Mouse (Mus musculus) lung, adult 2 months (tissue): ENCODE data around the gene Nxf2. TPM values are rescaled to one million over a fixed set of nuclear protein-coding genes. Genes with fewer than 3 reads are reported as not detected.

Source experiments
- DNase-seq: peaks from one replicate; pipeline ENCODE4 v3.0.0; 2022
- H3K4me1 ChIP-seq: fragments of 200-500 bp; 2 replicates; pipeline ENCODE4 v1.6.1; 2011; ENCODE audit warnings: low read length; ENCODE audit not compliant: control insufficient read depth, insufficient read depth
- H3K4me3 ChIP-seq: fragments of 200-500 bp; replicated peaks from 2 replicates; pipeline ENCODE3; 2011; ENCODE audit warnings: low read depth, mild to moderate bottlenecking, control low read depth, low read length; ENCODE audit errors: extremely low read depth
- CTCF ChIP-seq: fragments of 200-500 bp; IDR thresholded peaks from 2 replicates; pipeline ENCODE4 v1.5.1; 2011; ENCODE audit warnings: mild to moderate bottlenecking, low read length, control low read depth; ENCODE audit not compliant: insufficient read depth
- POLR2A ChIP-seq: fragments of 200-500 bp; IDR thresholded peaks from 2 replicates; pipeline ENCODE4 v1.6.1; 2011; ENCODE audit warnings: low read depth, mild to moderate bottlenecking, control low read depth, low read length, borderline replicate concordance; ENCODE audit errors: extremely low read depth
- WGBS: fragments of 180-500 bp; shearing (Covaris S2); methylation state at CpG from one replicate; pipeline ENCODE4 v1.1.7; 2018; 5-methylcytosine and 5-hydroxymethylcytosine counted together
- polyA plus RNA-seq: library from polyadenylated mRNA; depleted of rRNA; stranded (reverse); fragments of >200 nt; gene quantifications from 2 replicates; pipeline ENCODE4 v1.2.3, GENCODE M21; 2012; rRNA removed

Nxf2 gene
- polyA plus RNA-seq, result not detected in 2 replicates

DNA sequence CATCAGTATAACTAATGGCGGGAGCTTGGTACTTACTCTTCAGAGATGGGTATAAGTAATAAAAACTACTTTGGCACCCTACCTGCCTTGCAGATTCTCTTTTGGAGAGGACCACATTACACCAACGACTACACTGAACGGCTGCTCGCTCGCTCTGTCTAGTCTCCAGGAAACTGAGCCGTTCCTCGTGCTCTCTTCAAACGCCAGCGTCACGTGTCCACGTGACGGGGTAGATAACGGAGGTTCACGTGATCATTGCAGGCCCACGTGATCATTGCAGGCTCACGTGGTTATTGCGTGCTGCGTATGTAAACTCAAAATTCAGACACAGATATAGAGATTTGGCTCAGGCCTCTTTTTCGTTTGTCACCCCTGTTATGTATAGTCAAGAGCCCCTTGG is at the start of gene Nxf2:
Nxf2 (minus strand) TSS at position 209 of the 400 bp plus-strand sequence.
- peak within 1 kb of the TSS; percentile 32 for H3K4me3 ChIP-seq
- whole genome bisulfite sequencing, result 85% methylated on average over 19 of the region's 19 CpGs
- DNase-seq, result no peak
- TF ChIP-seq POLR2A (no peak), CTCF (no peak)
- no peaks in the 10 kb centered on the region for H3K4me1 ChIP-seq

DNA sequence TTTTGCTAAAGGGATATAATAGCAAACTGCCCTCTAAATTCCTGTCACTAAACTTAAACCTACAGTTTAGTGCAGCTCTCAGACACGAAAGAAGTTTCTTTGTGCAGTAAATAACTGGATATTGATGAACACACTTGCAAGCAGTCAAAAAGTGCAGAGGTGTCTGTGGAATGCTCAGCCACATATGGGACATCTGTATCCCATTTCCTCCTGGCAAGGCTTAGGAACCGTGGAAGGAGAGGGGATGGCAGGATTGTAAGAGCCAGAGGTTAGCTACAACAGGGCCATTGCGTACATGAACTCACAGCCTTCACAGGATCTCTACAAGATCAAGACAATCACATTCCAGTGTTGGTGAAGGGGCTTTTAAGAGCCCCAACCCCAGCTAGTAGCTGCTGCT is 46.8 kb upstream of the Nxf2 start:
- H3K4me3 ChIP-seq, result no peak overlapping the region
- H3K4me1 ChIP-seq, result no peaks in the 10 kb centered on the region
- DNase-seq, result no peak
- TF ChIP-seq POLR2A, result no peak
- no peak for TF ChIP-seq CTCF
- 48% methylated on average over 3 of the region's 3 CpGs for WGBS

DNA sequence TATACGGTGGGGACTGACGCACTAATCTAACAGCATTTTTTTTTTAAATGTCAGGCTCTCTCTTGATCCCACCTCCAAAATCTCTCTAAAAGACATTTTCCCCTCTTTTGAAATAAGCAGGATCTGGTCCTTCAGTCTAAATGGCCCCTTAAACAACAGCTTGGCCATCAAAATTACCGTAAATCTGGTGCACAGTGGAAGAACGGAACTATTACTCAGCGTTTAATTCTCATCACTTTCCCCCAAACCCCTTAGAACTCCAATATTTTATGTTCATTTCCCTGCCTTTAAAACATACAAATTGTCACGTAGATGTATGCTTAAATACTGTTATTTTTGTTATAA is 44.9 kb upstream of the Nxf2 start:
- WGBS, result 43% methylated on average over 6 of the region's 6 CpGs
- peak overlapping the region; percentile 33 for H3K4me3 ChIP-seq
- DNase-seq, result no peak
- no peaks in the 10 kb centered on the region for H3K4me1 ChIP-seq
- no peak for TF ChIP-seq POLR2A
- no peak for TF ChIP-seq CTCF

DNA sequence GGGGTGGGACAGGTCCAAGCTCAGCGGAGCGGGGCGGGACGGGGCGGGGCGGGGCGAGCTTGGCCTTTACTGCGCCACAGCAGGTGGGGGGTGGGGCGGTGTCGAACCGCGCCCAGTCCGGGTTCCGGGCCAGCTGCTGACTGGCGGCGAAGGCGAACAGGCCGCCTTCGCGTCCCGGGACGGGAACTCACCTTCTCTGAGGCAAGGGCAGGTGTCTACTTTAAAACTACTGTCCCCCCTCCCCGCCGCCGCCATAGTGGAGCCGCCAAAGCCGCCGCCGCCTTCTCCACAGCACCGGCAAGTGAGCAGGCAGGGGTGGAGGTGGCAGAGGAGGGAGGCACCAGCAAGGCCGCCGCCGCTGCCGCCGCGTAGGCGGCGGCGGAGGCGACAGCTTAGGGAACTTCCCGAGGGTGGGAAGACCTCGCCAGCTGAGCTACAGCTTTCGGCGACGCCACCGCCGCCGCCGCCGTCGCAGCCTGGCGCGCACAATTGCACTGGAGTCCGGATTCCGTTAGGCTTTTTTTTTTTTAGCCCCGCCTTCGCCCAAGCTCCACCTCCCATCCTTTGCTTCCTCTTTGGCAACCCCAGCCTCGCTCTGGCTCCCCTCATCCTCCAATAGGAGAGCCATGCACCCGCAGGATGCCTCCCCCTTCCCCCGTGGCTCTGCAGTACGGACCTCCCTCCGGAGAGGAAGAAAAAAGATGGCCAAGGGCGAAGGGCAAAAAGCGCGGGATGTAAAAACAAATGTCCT is 44.3 kb upstream of the Nxf2 start, which contains the start of gene Zmat1:
Zmat1 (minus strand) TSS at position 490 of the 751 bp plus-strand sequence.
- peak; percentile 78 for DNase-seq
- Histone ChIP-seq H3K4me1 (no peaks in the 10 kb centered on the region), H3K4me3 (peak within 1 kb of the TSS; percentile 76)
- no peak for TF ChIP-seq CTCF
- peak; percentile 82; the same call in 1 of the 2 replicates for TF ChIP-seq POLR2A
- WGBS, result 29% methylated on average over 60 of the region's 65 CpGs

GRCm38 (mm10) chrX:135008021-135008420 is 43.5 kb upstream of the Nxf2 start:
- H3K4me1 ChIP-seq, result no peaks in the 10 kb centered on the region
- H3K4me3 ChIP-seq, result peak overlapping the region; percentile 57
- TF ChIP-seq POLR2A, result no peak
- TF ChIP-seq CTCF, result no peak
- peak; percentile 3 for DNase-seq
- WGBS, result 31% methylated on average over 5 of the region's 5 CpGs

- no peak for TF ChIP-seq CTCF
- TF ChIP-seq POLR2A, result 0 out of 2 replicates have a peak, but pooled peaks have one; percentile 8
- Histone ChIP-seq H3K4me1 (no peaks in the 10 kb centered on the region), H3K4me3 (peak overlapping the region; percentile 32)
- 48% methylated on average over 47 of the region's 53 CpGs for WGBS
- DNase-seq, result peak; percentile 23
Measured at GRCm38 (mm10) chrX:134963305-134964094, 1.1 kb downstream of the Nxf2 start.

DNA sequence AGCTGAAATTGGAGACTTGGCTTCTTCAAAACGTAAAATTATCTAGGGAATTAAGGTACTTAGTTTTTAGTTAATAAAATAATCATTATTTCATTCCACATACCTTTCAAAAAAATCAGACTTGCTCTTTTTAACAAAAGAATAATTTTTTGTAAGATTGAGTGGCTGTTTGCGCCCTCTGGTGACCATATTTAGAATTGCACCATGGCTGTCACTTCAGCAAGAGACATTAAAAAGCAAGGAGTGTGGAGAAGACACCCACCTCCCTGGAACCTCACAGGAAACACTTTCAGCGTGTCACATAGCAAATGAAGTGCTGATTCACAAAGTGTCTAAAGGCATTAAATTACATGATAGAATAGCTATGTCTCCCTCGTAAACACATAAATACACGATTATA is 34.2 kb downstream of the Nxf2 start:
- Histone ChIP-seq H3K4me1 (no peaks in the 10 kb centered on the region), H3K4me3 (no peak overlapping the region)
- WGBS, result 35% methylated on average over 5 of the region's 5 CpGs
- TF ChIP-seq POLR2A, result no peak
- TF ChIP-seq CTCF, result no peak
- no peak for DNase-seq

- H3K4me1 ChIP-seq, result no peaks in the 10 kb centered on the region
- no peak for DNase-seq
- no peak for TF ChIP-seq POLR2A
- no peak for TF ChIP-seq CTCF
- WGBS, result 69% methylated on average over 5 of the region's 5 CpGs
- no peak overlapping the region for H3K4me3 ChIP-seq
Measured at GRCm38 (mm10) chrX:134929927-134930326, 34.6 kb downstream of the Nxf2 start.

DNA sequence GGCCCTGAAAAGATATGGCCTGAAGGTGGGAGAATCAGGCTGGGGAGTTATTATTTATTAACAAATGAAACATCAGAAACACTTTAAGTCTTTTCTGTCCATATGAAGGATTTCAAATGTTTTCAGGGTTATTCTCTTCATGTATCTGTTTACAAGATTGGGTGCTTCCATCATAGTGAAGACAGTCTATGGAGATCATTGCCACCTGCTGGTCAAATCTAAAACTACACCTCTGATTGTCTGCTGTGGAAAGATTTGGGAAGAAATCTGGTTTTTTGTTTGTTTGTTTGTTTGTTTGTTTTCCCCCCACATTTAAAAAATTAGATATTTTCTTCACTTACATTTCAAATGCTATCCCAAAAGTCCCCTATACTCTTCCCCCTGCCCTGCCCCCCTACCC is 39.5 kb downstream of the Nxf2 start:
- no peak for TF ChIP-seq POLR2A
- TF ChIP-seq CTCF, result 0 out of 2 replicates have a peak, but pooled peaks have one; percentile 9
- Histone ChIP-seq H3K4me3 (no peak overlapping the region), H3K4me1 (no peaks in the 10 kb centered on the region)
- DNase-seq, result no peak

DNA sequence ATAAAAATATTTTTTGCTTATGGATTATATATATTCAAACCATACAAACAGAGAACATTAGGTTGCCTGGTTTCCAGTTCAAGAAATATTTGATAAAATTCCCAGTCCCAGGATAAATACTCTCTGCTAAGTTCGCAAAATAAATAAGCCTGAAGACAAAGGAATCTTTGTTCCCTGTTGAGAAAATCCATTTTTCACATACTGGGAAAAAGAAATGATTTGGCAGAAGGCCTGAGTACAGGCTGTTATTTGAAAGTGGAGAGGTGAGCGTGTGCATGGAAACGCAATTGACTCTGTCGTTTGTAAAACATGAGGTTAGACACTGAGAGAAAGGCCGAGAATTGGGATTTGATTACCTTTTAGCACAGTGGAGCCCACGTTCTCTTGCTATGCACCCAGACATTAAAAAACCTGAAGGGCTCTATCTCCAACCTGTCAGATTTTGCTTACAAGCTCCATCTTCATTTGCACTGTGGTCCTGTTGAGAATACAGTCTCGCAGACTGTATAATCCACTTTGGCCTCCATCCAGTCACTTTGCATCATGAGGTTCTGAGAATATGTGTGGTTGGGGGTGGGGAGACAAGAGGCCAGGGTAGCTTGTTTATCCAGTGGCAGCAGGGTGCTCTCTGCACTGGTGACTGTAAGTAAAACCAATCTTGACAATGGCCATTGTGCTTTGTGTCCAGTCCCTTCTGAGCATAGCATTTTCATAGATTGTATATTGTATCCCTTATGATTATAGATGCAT is 40.7 kb downstream of the Nxf2 start:
- whole genome bisulfite sequencing, result 66% methylated on average over 7 of the region's 7 CpGs
- H3K4me3 ChIP-seq, result no peak overlapping the region
- TF ChIP-seq POLR2A, result no peak
- TF ChIP-seq CTCF, result no peak
- DNase-seq, result no peak
- no peaks in the 10 kb centered on the region for H3K4me1 ChIP-seq
